Mouse (Mus musculus) stomach, embryonic 14.5 days (tissue): Measurements from ENCODE around the gene Tada2a. TPM values are rescaled to one million over a fixed set of nuclear protein-coding genes. Genes with fewer than 3 reads are reported as not detected.

Experiments used
- ATAC-seq: fragments of 200-750 bp; cut with Nextera tagmentation; 2 replicates; pipeline ENCODE4 v1.8.0; 2017; ENCODE audit warnings: low read depth, moderate TSS enrichment; ENCODE audit not compliant: insufficient number of reproducible peaks, insufficient read depth, low FRiP score
- H3K27ac ChIP-seq: fragments of 300-500 bp; sonication (generic); 2 replicates; pipeline ENCODE4 v1.5.1; 2014; ENCODE audit warnings: mild to moderate bottlenecking, low read length, moderate library complexity, mixed read lengths
- H3K27me3 ChIP-seq: fragments of 300-500 bp; sonication (generic); 2 replicates; pipeline ENCODE4 v1.6.1; 2014; ENCODE audit warnings: low read length, control low read depth, mixed read lengths; ENCODE audit not compliant: control insufficient read depth, insufficient read depth
- H3K36me3 ChIP-seq: fragments of 300-500 bp; sonication (generic); 2 replicates; pipeline ENCODE4 v1.6.1; 2014; ENCODE audit warnings: mild to moderate bottlenecking, control low read depth, low read length, moderate library complexity, mixed read lengths; ENCODE audit not compliant: control insufficient read depth, insufficient read depth
- H3K4me1 ChIP-seq: fragments of 300-500 bp; sonication (generic); 2 replicates; pipeline ENCODE4 v1.6.1; 2014; ENCODE audit warnings: low read length, control low read depth, mixed read lengths; ENCODE audit not compliant: control insufficient read depth, insufficient read depth
- H3K4me2 ChIP-seq: fragments of 300-500 bp; sonication (generic); replicated peaks from 2 replicates; pipeline ENCODE4 v1.6.1; 2014; ENCODE audit warnings: low read depth, low read length, control low read depth
- H3K4me3 ChIP-seq: fragments of 300-500 bp; sonication (generic); 2 replicates; pipeline ENCODE4 v1.5.1; 2014; ENCODE audit warnings: low read depth, low read length, control low read depth
- H3K9ac ChIP-seq: fragments of 300-500 bp; sonication (generic); replicated peaks from 2 replicates; pipeline ENCODE4 v1.6.1; 2014; ENCODE audit warnings: low read depth, mild to moderate bottlenecking, control low read depth, low read length, moderate library complexity, mixed read lengths
- H3K9me3 ChIP-seq: fragments of 300-500 bp; sonication (generic); 2 replicates; pipeline ENCODE4 v1.6.1; 2016; ENCODE audit warnings: low read depth, low read length, control low read depth; ENCODE audit not compliant: control insufficient read depth
- WGBS: fragments of 180-500 bp; shearing (Covaris S2); extraction: QIAGEN DNeasy Blood & Tissue Kit; methylation state at CpG from one replicate; pipeline ENCODE4 v1.1.7; 2014; 5-methylcytosine and 5-hydroxymethylcytosine counted together
- polyA plus RNA-seq: library from polyadenylated mRNA; unstranded; fragments of >200 nt; fragmentation: Nextera tagmentation; extraction: Ambion mirVana; gene quantifications from 2 replicates; pipeline ENCODE4 v1.2.1, GENCODE M21; 2014

Gene Tada2a
- polyA plus RNA-seq, result 36.2 and 37.6 TPM in 2 replicates

GRCm38 (mm10) chr11:84128943-84129798 lies at the start of gene Tada2a, which contains the start of gene Acaca:
Tada2a (minus strand) TSS chr11:84129600.
Acaca (plus strand) TSS chr11:84129672.
- H3K27me3 ChIP-seq, result no peaks in the 10 kb centered on the region
- ATAC-seq, result peak; percentile 94
- H3K36me3 ChIP-seq, result peaks cover 13% of the 10 kb centered on the region
- H3K4me1 ChIP-seq, result no peaks in the 10 kb centered on the region
- H3K9ac ChIP-seq, result peak within 1 kb of the TSS; percentile 79
- WGBS, result under 1% methylated on average over 59 of the region's 83 CpGs
- no peaks in the 10 kb centered on the region for H3K9me3 ChIP-seq
- H3K4me2 ChIP-seq, result peak within 1 kb of the TSS; percentile 76
- peak within 1 kb of the TSS; percentile 27; the same call in 1 of the 2 replicates for H3K27ac ChIP-seq
- H3K4me3 ChIP-seq, result peak within 1 kb of the TSS; percentile 84

- H3K36me3 ChIP-seq, result no peaks in the 10 kb centered on the region
- no peaks in the 10 kb centered on the region for H3K9me3 ChIP-seq
- 20% methylated on average over 4 of the region's 4 CpGs for WGBS
- 0 out of 2 replicates have a peak overlapping the region, but pooled peaks have one; percentile 21 for H3K9ac ChIP-seq
- no peaks in the 10 kb centered on the region for H3K27me3 ChIP-seq
- H3K27ac ChIP-seq, result no peak overlapping the region
- no peak overlapping the region; the same call in 1 of the 2 replicates for H3K4me3 ChIP-seq
- H3K4me1 ChIP-seq, result peaks cover 11% of the 10 kb centered on the region
- H3K4me2 ChIP-seq, result peak overlapping the region; percentile 78
- no peak for ATAC-seq
Measured at GRCm38 (mm10) chr11:84178571-84178970, 49.2 kb upstream of the Tada2a start.

GRCm38 (mm10) chr11:84172539-84173435 lies 43.4 kb upstream of the Tada2a start:
- Histone ChIP-seq H3K36me3 (no peaks in the 10 kb centered on the region), H3K9ac (no peak overlapping the region), H3K27ac (no peak overlapping the region), H3K9me3 (no peaks in the 10 kb centered on the region), H3K27me3 (no peaks in the 10 kb centered on the region), H3K4me2 (no peak overlapping the region), H3K4me3 (no peak overlapping the region), H3K4me1 (no peaks in the 10 kb centered on the region)
- WGBS, result 70% methylated on average over 11 of the region's 11 CpGs
- ATAC-seq, result no peak

- Histone ChIP-seq H3K9ac (no peak overlapping the region; the same call in 1 of the 2 replicates), H3K36me3 (no peaks in the 10 kb centered on the region), H3K4me3 (no peak overlapping the region), H3K4me2 (no peak overlapping the region), H3K27me3 (no peaks in the 10 kb centered on the region), H3K27ac (no peak overlapping the region), H3K4me1 (no peaks in the 10 kb centered on the region), H3K9me3 (no peaks in the 10 kb centered on the region)
- 26% methylated on average over 7 of the region's 7 CpGs for WGBS
- ATAC-seq, result no peak
Measured at GRCm38 (mm10) chr11:84168701-84169288, 39.4 kb upstream of the Tada2a start.

DNA sequence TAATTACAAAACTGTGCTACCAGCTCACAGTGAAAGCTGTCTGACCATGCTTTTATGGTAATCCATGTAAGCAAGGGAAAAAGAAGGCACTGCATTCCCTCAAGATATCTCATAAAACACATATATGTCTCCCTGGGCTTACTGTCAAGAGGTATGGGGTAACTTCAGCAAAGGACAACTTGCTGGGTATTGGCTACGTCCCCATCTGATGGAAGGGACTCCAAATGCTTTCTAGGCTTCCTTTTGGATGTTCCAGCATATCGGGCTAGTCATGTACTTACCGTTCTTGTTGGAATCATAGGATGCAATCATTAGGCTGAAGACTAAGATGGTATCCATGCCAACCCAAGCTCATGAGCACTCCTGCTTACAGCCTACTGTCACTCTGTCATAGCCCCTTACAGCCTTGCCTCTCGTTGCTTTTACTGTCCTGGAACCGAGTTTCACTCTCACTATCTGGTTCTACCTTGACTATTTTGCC lies 37.7 kb upstream of the Tada2a start, which contains the start of gene Gm11437:
Gene Gm11437 (minus strand): TSS at position 431 of the 481 bp plus-strand sequence.
- no peaks in the 10 kb centered on the region for H3K4me1 ChIP-seq
- ATAC-seq, result no peak
- no peak within 1 kb of the TSS for H3K9ac ChIP-seq
- H3K9me3 ChIP-seq, result no peaks in the 10 kb centered on the region
- H3K27ac ChIP-seq, result no peak within 1 kb of the TSS
- 82% methylated on average over 5 of the region's 5 CpGs for WGBS
- no peak within 1 kb of the TSS for H3K4me3 ChIP-seq
- no peaks in the 10 kb centered on the region for H3K36me3 ChIP-seq
- no peaks in the 10 kb centered on the region for H3K27me3 ChIP-seq
- no peak within 1 kb of the TSS for H3K4me2 ChIP-seq

- H3K36me3 ChIP-seq, result no peaks in the 10 kb centered on the region
- H3K27ac ChIP-seq, result no peak overlapping the region
- H3K4me1 ChIP-seq, result no peaks in the 10 kb centered on the region
- no peaks in the 10 kb centered on the region for H3K9me3 ChIP-seq
- H3K27me3 ChIP-seq, result no peaks in the 10 kb centered on the region
- 48% methylated on average over 4 of the region's 4 CpGs for WGBS
- H3K9ac ChIP-seq, result no peak overlapping the region
- H3K4me3 ChIP-seq, result no peak overlapping the region
- H3K4me2 ChIP-seq, result no peak overlapping the region
- no peak for ATAC-seq
Measured at GRCm38 (mm10) chr11:84164561-84164960, 35.2 kb upstream of the Tada2a start.

- no peaks in the 10 kb centered on the region for H3K9me3 ChIP-seq
Measured at GRCm38 (mm10) chr11:84164123-84164522, 34.7 kb upstream of the Tada2a start.

More at GRCm38 (mm10) chr11:84164123-84164522, 34.7 kb upstream of the Tada2a start:
- Histone ChIP-seq H3K9ac (no peak overlapping the region), H3K27ac (no peak overlapping the region), H3K4me3 (no peak overlapping the region), H3K36me3 (no peaks in the 10 kb centered on the region), H3K4me1 (no peaks in the 10 kb centered on the region), H3K4me2 (no peak overlapping the region), H3K27me3 (no peaks in the 10 kb centered on the region)
- WGBS, result 80% methylated on average over 6 of the region's 6 CpGs
- ATAC-seq, result no peak
